Mouse (Mus musculus) heart, adult 2 months (tissue): ENCODE results near the gene Atf7ip.

ENCODE experiments used
- CTCF ChIP-seq: fragments of 200-600 bp; IDR thresholded peaks from 2 replicates; pipeline ENCODE4 v1.8.1; 2022; ENCODE audit warnings: antibody characterized with exemption, mild to moderate bottlenecking, moderate library complexity
- POLR2A ChIP-seq: fragments of 200-500 bp; IDR thresholded peaks from 2 replicates; pipeline ENCODE4 v1.6.1; 2011; ENCODE audit warnings: mild to moderate bottlenecking, low read depth, low read length, control low read depth; ENCODE audit not compliant: insufficient read depth

DNA sequence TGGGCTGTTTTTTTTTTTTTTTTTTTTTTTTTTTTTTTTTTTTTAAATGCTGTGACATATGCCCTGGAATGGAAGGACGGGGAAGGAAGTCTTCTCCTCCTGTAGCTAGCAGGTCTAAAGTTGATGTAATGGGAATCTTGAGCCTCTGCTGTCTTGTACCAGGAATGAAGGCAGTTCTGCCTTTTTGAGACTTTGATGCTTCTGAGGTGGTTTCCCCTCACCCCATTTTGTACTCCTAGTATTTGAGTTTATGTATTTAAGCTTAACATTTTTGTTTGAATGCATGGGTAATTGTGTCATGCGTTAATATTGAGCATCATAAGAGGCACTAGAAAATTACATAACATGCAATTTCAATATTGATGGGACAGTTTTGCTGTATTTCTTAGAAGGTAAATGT, 14.4 kb downstream of the Atf7ip start:
- TF ChIP-seq CTCF, result no peak
- no peak for TF ChIP-seq POLR2A
